Mouse (Mus musculus) liver, embryonic 11.5 days (tissue): ENCODE results near the gene St3gal2. TPM values are rescaled to one million over a fixed set of nuclear protein-coding genes. Genes with fewer than 3 reads are reported as not detected.
"Not testable (repeated sequence)": the region's sequence is repeated elsewhere in the genome, so short reads cannot be mapped to it uniquely, and the experiment has no call there.

Experiments
- ATAC-seq: fragments of 200-750 bp; cut with Nextera tagmentation; replicated peaks from 2 replicates; pipeline ENCODE4 v1.8.0; 2017; ENCODE audit warnings: moderate number of reproducible peaks, mild to moderate bottlenecking, moderate TSS enrichment, moderate library complexity; ENCODE audit not compliant: low FRiP score
- DNase-seq: peaks from one replicate; pipeline ENCODE4 v3.0.0-alpha.2; 2017; ENCODE audit warnings: low spot score
- H3K27ac ChIP-seq: fragments of 300-500 bp; sonication (generic); 2 replicates; pipeline ENCODE4 v1.5.1; 2014; ENCODE audit warnings: mild to moderate bottlenecking, low read depth, low read length, control low read depth
- H3K27me3 ChIP-seq: fragments of 300-500 bp; sonication (generic); replicated peaks from 2 replicates; pipeline ENCODE4 v1.6.1; 2014; ENCODE audit warnings: low read length, mixed read lengths; ENCODE audit not compliant: control insufficient read depth, insufficient read depth
- H3K36me3 ChIP-seq: fragments of 300-500 bp; sonication (generic); 2 replicates; pipeline ENCODE4 v1.6.1; 2014; ENCODE audit warnings: mild to moderate bottlenecking, low read length, moderate library complexity, mixed read lengths; ENCODE audit not compliant: control insufficient read depth, insufficient read depth
- H3K4me1 ChIP-seq: fragments of 300-500 bp; sonication (generic); replicated peaks from 2 replicates; pipeline ENCODE4 v1.6.1; 2014; ENCODE audit warnings: low read length, mixed read lengths; ENCODE audit not compliant: control insufficient read depth, insufficient read depth
- H3K4me2 ChIP-seq: fragments of 300-500 bp; sonication (generic); 2 replicates; pipeline ENCODE4 v1.6.1; 2014; ENCODE audit warnings: mild to moderate bottlenecking, control low read depth, moderate library complexity
- H3K4me3 ChIP-seq: fragments of 300-500 bp; sonication (generic); 2 replicates; pipeline ENCODE4 v1.5.1; 2014; ENCODE audit warnings: low read depth, low read length, control low read depth
- H3K9ac ChIP-seq: fragments of 300-500 bp; sonication (generic); 2 replicates; pipeline ENCODE4 v1.6.1; 2014; ENCODE audit warnings: low read depth, low read length, control low read depth
- H3K9me3 ChIP-seq: fragments of 300-500 bp; sonication (generic); 2 replicates; pipeline ENCODE4 v1.6.1; 2016; ENCODE audit warnings: low read length, inconsistent platforms, mixed read lengths; ENCODE audit not compliant: control insufficient read depth
- WGBS: fragments of 180-500 bp; shearing (Covaris S2); extraction: QIAGEN DNeasy Blood & Tissue Kit; methylation state at CpG from one replicate; pipeline ENCODE4 v1.1.7; 2014; 5-methylcytosine and 5-hydroxymethylcytosine counted together
- polyA plus RNA-seq: library from polyadenylated mRNA; unstranded; fragments of >200 nt; fragmentation: Nextera tagmentation; extraction: Ambion mirVana; gene quantifications from 2 replicates; pipeline ENCODE4 v1.2.1, GENCODE M21; 2014

The St3gal2 gene
- polyA plus RNA-seq, 1 experiment from 2014 or later, result 21.9 TPM

- H3K4me3 ChIP-seq, H3K27me3 ChIP-seq, H3K36me3 ChIP-seq, DNase-seq, ATAC-seq, H3K9me3 ChIP-seq: not testable (repeated sequence)
- H3K4me1 ChIP-seq, result peaks cover 87% of the 10 kb centered on the region
- peak overlapping the region; percentile 25; the same call in 1 of the 2 replicates for H3K9ac ChIP-seq
- 70% methylated on average over 7 of the region's 8 CpGs for WGBS
- peak overlapping the region; percentile 58 for H3K4me2 ChIP-seq
- H3K27ac ChIP-seq, result peak overlapping the region; percentile 82
Observed at GRCm38 (mm10) chr8:110929672-110930071, 9.9 kb downstream of the St3gal2 start.

DNA sequence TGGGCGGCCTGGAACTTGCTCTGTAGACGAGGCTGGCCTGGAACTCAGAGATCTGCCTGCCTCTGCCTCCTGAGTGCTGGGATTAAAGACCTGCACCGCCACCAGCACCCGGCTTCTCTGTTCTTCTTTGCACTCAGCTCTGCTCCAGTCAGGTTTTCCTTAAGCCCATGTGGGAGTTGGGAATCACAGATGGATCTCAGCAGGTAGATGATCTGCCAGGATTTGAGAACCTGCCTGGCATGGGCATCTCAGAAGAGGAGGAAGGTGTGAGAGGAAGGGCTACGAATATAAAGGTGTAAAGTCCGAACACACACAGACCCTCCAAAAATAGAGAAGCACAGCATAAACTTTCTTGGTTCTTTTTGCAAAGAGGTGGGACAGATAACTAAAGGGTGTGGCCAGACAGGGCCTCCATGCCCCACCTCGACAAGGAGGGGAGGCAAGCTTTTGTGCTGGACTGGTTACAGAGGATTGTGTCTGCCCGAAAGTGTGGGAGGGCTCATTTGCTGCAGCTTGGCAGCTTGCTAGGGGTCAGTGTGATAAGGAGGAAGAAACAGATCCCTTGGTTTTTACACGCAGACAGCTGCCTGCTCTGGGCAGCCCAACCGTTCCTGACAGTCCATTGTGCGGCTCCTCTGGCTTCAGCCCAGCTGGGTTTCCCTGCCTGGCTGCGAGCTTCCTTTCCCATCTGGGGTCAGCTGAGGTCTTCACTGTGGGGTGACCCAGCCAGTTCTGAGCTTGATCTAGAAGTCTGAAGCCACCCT is 11.6 kb downstream of the St3gal2 start:
- peak overlapping the region; percentile 50 for H3K9ac ChIP-seq
- peak overlapping the region; percentile 25 for H3K4me3 ChIP-seq
- no peaks in the 10 kb centered on the region for H3K27me3 ChIP-seq
- DNase-seq (peak; percentile 67), ATAC-seq (peak; percentile 73)
- peaks cover 84% of the 10 kb centered on the region for H3K4me1 ChIP-seq
- peaks cover 4% of the 10 kb centered on the region; the same call in 1 of the 2 replicates for H3K36me3 ChIP-seq
- H3K4me2 ChIP-seq, result peak overlapping the region; percentile 55
- H3K27ac ChIP-seq, result peak overlapping the region; percentile 79
- 41% methylated on average over 12 of the region's 12 CpGs for WGBS
- no peaks in the 10 kb centered on the region for H3K9me3 ChIP-seq

- no peaks in the 10 kb centered on the region for H3K27me3 ChIP-seq
- WGBS, result 63% methylated on average over 3 of the region's 3 CpGs
- H3K4me1 ChIP-seq, result peaks cover 80% of the 10 kb centered on the region
- no peak overlapping the region for H3K4me3 ChIP-seq
- H3K9ac ChIP-seq, result peak overlapping the region; percentile 50; the same call in 1 of the 2 replicates
- H3K27ac ChIP-seq, result peak overlapping the region; percentile 79
- no peak for DNase-seq
- H3K9me3 ChIP-seq, result no peaks in the 10 kb centered on the region
- no peak for ATAC-seq
- H3K4me2 ChIP-seq, result peak overlapping the region; percentile 55
- peaks cover 4% of the 10 kb centered on the region; the same call in 1 of the 2 replicates for H3K36me3 ChIP-seq
Observed at GRCm38 (mm10) chr8:110932444-110932843, 12.7 kb downstream of the St3gal2 start.

DNA sequence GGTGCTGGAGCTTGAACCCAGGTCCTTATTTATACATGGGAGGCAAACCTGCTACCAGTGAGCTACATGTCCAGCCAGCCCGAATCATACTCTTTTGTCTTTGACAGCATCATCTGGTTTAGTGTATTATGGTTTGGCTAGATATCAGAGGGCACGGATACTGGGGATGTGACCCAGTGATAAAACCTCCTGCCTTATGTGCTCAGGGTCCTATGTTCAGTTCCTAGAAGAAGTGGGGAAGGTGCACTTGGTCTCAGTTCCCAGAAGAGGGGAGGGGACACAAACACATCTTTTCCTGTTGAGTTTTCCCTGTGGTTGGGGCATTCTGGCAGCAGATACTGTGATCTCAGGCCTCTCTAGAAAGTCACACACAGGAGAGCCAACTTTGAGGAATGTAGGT is 13.6 kb downstream of the St3gal2 start:
- Histone ChIP-seq H3K4me2 (peak overlapping the region; percentile 55), H3K4me3 (no peak overlapping the region), H3K9me3 (no peaks in the 10 kb centered on the region), H3K4me1 (peaks cover 74% of the 10 kb centered on the region), H3K9ac (no peak overlapping the region), H3K27me3 (no peaks in the 10 kb centered on the region), H3K27ac (peak overlapping the region; percentile 62), H3K36me3 (peaks cover 4% of the 10 kb centered on the region; the same call in 1 of the 2 replicates)
- 40% methylated on average over 2 of the region's 2 CpGs for WGBS
- DNase-seq, result no peak
- ATAC-seq, result peak; percentile 70

- Histone ChIP-seq H3K9ac (no peak overlapping the region), H3K9me3 (no peaks in the 10 kb centered on the region), H3K4me1 (peaks cover 71% of the 10 kb centered on the region), H3K4me2 (no peak overlapping the region), H3K27me3 (no peaks in the 10 kb centered on the region), H3K36me3 (peaks cover 2% of the 10 kb centered on the region; the same call in 1 of the 2 replicates), H3K27ac (no peak overlapping the region), H3K4me3 (no peak overlapping the region)
- ATAC-seq (no peak), DNase-seq (no peak)
- WGBS, result 89% methylated on average over 12 of the region's 12 CpGs
Observed at GRCm38 (mm10) chr8:110936217-110936616, 16.5 kb downstream of the St3gal2 start.

GRCm38 (mm10) chr8:110938882-110939589 is 19.3 kb downstream of the St3gal2 start:
- no peak overlapping the region for H3K27ac ChIP-seq

DNA sequence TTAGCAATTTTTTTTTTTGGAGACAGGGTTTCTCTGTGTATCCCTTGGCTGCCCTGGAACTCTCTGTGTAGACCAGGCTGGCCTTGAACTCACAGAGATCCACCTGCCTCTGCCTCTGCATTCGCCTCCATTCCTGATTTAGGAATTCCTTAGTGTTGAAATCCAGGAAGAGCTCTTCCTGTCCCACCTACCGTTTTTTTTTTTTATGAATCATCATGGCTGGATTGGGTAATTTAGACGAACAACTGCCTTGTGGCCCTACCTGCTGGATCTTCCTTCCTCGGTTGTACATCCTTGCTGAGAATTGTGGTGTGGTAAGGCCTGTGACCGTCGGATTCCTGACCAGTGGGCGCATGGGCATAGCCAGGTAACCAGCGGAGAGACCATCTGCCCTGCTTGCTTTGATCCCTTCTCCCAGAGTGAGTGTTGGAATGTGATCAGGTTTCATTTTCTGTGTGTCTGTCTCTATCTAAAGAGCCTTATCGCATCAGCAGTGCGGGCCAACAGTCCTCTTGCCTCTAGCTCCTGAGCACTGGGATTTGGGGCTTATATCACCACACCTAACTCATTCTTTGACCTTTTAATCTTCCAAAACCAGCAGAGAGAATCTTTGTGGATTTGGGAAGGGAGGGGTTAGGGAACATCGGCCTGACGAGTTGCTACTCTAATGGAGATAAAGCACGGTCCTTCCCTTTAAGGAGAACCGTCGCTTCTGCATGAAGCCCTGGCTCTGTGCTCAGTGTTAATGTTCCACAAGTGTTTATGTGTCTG is 21.1 kb downstream of the St3gal2 start:
- peaks cover 2% of the 10 kb centered on the region; the same call in 1 of the 2 replicates for H3K36me3 ChIP-seq
- H3K4me1 ChIP-seq, result peaks cover 41% of the 10 kb centered on the region
- H3K9ac ChIP-seq, result no peak overlapping the region
- H3K27ac ChIP-seq, result no peak overlapping the region
- no peak overlapping the region for H3K4me3 ChIP-seq
- ATAC-seq (no peak), DNase-seq (no peak)
- no peaks in the 10 kb centered on the region for H3K9me3 ChIP-seq
- 75% methylated on average over 15 of the region's 15 CpGs for WGBS
- H3K27me3 ChIP-seq, result no peaks in the 10 kb centered on the region
- H3K4me2 ChIP-seq, result no peak overlapping the region

More at GRCm38 (mm10) chr8:110938882-110939589, 19.3 kb downstream of the St3gal2 start:
- WGBS, result 28% methylated on average over 6 of the region's 6 CpGs
- ATAC-seq, result peak; percentile 44
- peaks cover 48% of the 10 kb centered on the region for H3K4me1 ChIP-seq
- H3K4me2 ChIP-seq, result no peak overlapping the region
- H3K9me3 ChIP-seq, result no peaks in the 10 kb centered on the region
- no peak overlapping the region for H3K4me3 ChIP-seq
- no peaks in the 10 kb centered on the region for H3K27me3 ChIP-seq
- H3K36me3 ChIP-seq, result peaks cover 2% of the 10 kb centered on the region; the same call in 1 of the 2 replicates
- no peak for DNase-seq
- no peak overlapping the region for H3K9ac ChIP-seq

GRCm38 (mm10) chr8:110941453-110941948 is 21.8 kb downstream of the St3gal2 start:
- Histone ChIP-seq H3K9me3 (no peaks in the 10 kb centered on the region), H3K36me3 (peaks cover 2% of the 10 kb centered on the region; the same call in 1 of the 2 replicates), H3K9ac (no peak overlapping the region), H3K4me1 (peaks cover 39% of the 10 kb centered on the region), H3K4me3 (no peak overlapping the region), H3K4me2 (no peak overlapping the region), H3K27ac (no peak overlapping the region), H3K27me3 (no peaks in the 10 kb centered on the region)
- 70% methylated on average over 10 of the region's 10 CpGs for WGBS
- DNase-seq, result no peak
- no peak for ATAC-seq
